Mouse (Mus musculus) kidney, adult 18-20 months (tissue): ENCODE data around the gene Sipa1l1.
"Not testable (repeated sequence)": the region's sequence is repeated elsewhere in the genome, so short reads cannot be mapped to it uniquely, and the experiment has no call there.

Experiments
- DNase-seq: peaks from one replicate; pipeline ENCODE4 v3.0.0; 2021

Gene Sipa1l1

GRCm38 (mm10) chr12:82178636-82179035 is 9.5 kb downstream of the Sipa1l1 start:
- no peak for DNase-seq

- no peak for DNase-seq
Measured at GRCm38 (mm10) chr12:82179626-82180025, 10.5 kb downstream of the Sipa1l1 start.

GRCm38 (mm10) chr12:82186156-82186555 is 17.0 kb downstream of the Sipa1l1 start:
- DNase-seq, result not testable (repeated sequence)

- DNase-seq, result no peak
Measured at GRCm38 (mm10) chr12:82186740-82187139, 17.6 kb downstream of the Sipa1l1 start.

GRCm38 (mm10) chr12:82187178-82187839 is 18.2 kb downstream of the Sipa1l1 start:
- no peak for DNase-seq

GRCm38 (mm10) chr12:82188321-82189075 is 19.4 kb downstream of the Sipa1l1 start:
- DNase-seq, result no peak

GRCm38 (mm10) chr12:82189076-82189675 is 20.1 kb downstream of the Sipa1l1 start:
- no peak for DNase-seq

GRCm38 (mm10) chr12:82189715-82190581 is 20.8 kb downstream of the Sipa1l1 start:
- DNase-seq, result no peak

- DNase-seq, result no peak
Measured at GRCm38 (mm10) chr12:82190582-82190965, 21.5 kb downstream of the Sipa1l1 start.

- DNase-seq, result no peak
Measured at GRCm38 (mm10) chr12:82191686-82192085, 22.6 kb downstream of the Sipa1l1 start.

GRCm38 (mm10) chr12:82192641-82193054 is 23.5 kb downstream of the Sipa1l1 start:
- DNase-seq, result peak; percentile 43

- DNase-seq, result no peak
Measured at GRCm38 (mm10) chr12:82193476-82193875, 24.4 kb downstream of the Sipa1l1 start.

GRCm38 (mm10) chr12:82194919-82195318 is 25.8 kb downstream of the Sipa1l1 start:
- no peak for DNase-seq

- DNase-seq, result no peak
Measured at GRCm38 (mm10) chr12:82196213-82196612, 27.1 kb downstream of the Sipa1l1 start.

- no peak for DNase-seq
Measured at GRCm38 (mm10) chr12:82196615-82197146, 27.6 kb downstream of the Sipa1l1 start.

- DNase-seq, result no peak
Measured at GRCm38 (mm10) chr12:82197207-82197606, 28.1 kb downstream of the Sipa1l1 start.

GRCm38 (mm10) chr12:82199286-82199685 is 30.2 kb downstream of the Sipa1l1 start:
- no peak for DNase-seq

- DNase-seq, result no peak
Measured at GRCm38 (mm10) chr12:82204106-82204505, 35.0 kb downstream of the Sipa1l1 start.

GRCm38 (mm10) chr12:82206857-82207647 is 37.9 kb downstream of the Sipa1l1 start:
- DNase-seq, result no peak

GRCm38 (mm10) chr12:82208046-82208445 is 38.9 kb downstream of the Sipa1l1 start:
- no peak for DNase-seq

- DNase-seq, result no peak
Measured at GRCm38 (mm10) chr12:82208611-82209010, 39.5 kb downstream of the Sipa1l1 start.

- DNase-seq, result no peak
Measured at GRCm38 (mm10) chr12:82209753-82210152, 40.6 kb downstream of the Sipa1l1 start.
